Mouse (Mus musculus): ENCODE data around the gene Bicc1. TPM values are rescaled to one million over a fixed set of nuclear protein-coding genes. Genes with fewer than 3 reads are reported as not detected.

Bicc1 gene
- polyA plus RNA-seq, 1 experiment: 1.6 TPM

GRCm38 (mm10) chr10:70874994-70875538, 284.4 kb downstream of the Bicc1 start:
- no peaks in the 10 kb centered on the region; the same call in 1 of the 2 replicates for H3K9me3 ChIP-seq (replicated peaks; ENCODE audit: control insufficient read depth, insufficient read depth, low read length, poor library complexity, severe bottlenecking)
- H3K4me1 ChIP-seq (ENCODE audit: control insufficient read depth, insufficient read depth, low read length): peaks cover 8% of the 10 kb centered on the region
- H3K4me3 ChIP-seq (ENCODE audit: low read depth, low read length): no peak overlapping the region
- no peak overlapping the region for H3K27ac ChIP-seq (ENCODE audit: insufficient read depth, low read length)
- H3K36me3 ChIP-seq (ENCODE audit: control insufficient read depth, insufficient read depth, low read length, poor library complexity, severe bottlenecking): no peaks in the 10 kb centered on the region
- H3K27me3 ChIP-seq (ENCODE audit: control insufficient read depth, insufficient read depth, low read length, poor library complexity, severe bottlenecking): no peaks in the 10 kb centered on the region
- no peak overlapping the region for H3K9ac ChIP-seq (ENCODE audit: low read depth, poor library complexity, severe bottlenecking)
- TF ChIP-seq EP300 (IDR thresholded peaks at IDR 0.05; ENCODE audit: insufficient read depth, low read depth, low read length): no peak

Other genes starting within 250 kb of the Bicc1 start
- 93.6 and 112 TPM in 2 replicates for gene Tfam, start 78.6 kb upstream of the Bicc1 start, polyA plus RNA-seq (2011; ENCODE audit: insufficient read depth, insufficient read length, low read depth, missing spikeins)
- 66.7 and 71.4 TPM in 2 replicates for gene Ube2d1, start 125.6 kb upstream of the Bicc1 start, polyA plus RNA-seq (2011; ENCODE audit: insufficient read depth, insufficient read length, low read depth, missing spikeins)
- gene Cisd1, start 185.3 kb upstream of the Bicc1 start, polyA plus RNA-seq (2011; ENCODE audit: insufficient read depth, insufficient read length, low read depth, missing spikeins): 78.9 and 90.4 TPM in 2 replicates
- 39.9 and 41.4 TPM in 2 replicates for gene Ipmk, start 188.1 kb upstream of the Bicc1 start, polyA plus RNA-seq (2011; ENCODE audit: insufficient read depth, insufficient read length, low read depth, missing spikeins)